9 mouse cellular contexts compared by ENCODE assay signal in genomic region chr10:59978401-59978800, GRCm38 (mm10). TPM values are rescaled to one million over a fixed set of nuclear protein-coding genes. Genes with fewer than 3 reads are reported as not detected.
A peak's percentile ranks its signal among the peaks of the same experiment; 100 is the strongest.
DNase-seq lines count a peak whose midpoint lies in the region; ATAC-seq and TF ChIP-seq lines count a peak whose summit lies in the region.
"Had no signal": no experiment of that assay in that cellular context is flagged by ENCODE, and none has a peak within 500 bp of the region (broad histone marks: within the 10 kb centered on the region; RNA-seq: fewer than 3 reads in every experiment).

No protein-coding gene starts in this region.

- 53% methylated on average over 2 of the region's 2 CpGs for WGBS in lung, embryonic 15.5 days
- WGBS in limb, embryonic 13.5 days = 46% methylated on average over 2 of the region's 2 CpGs
- 22% methylated on average over 2 of the region's 2 CpGs for WGBS in small intestine, adult 2 months

- TF ChIP-seq CTCF in small intestine, adult 2 months (IDR thresholded peaks at IDR 0.05; ENCODE audit: extremely low read depth, insufficient read length, insufficient replicate concordance, low read depth, low read length) = no peak

- no peak for ATAC-seq in lung, embryonic 15.5 days (ENCODE audit: borderline replicate concordance, extremely low read depth, low FRiP score, low TSS enrichment)
- no peak for ATAC-seq in limb, embryonic 13.5 days (ENCODE audit: low FRiP score, low read depth)

- no peaks in the 10 kb centered on the region for H3K9me3 ChIP-seq in lung, embryonic 15.5 days
- no peaks in the 10 kb centered on the region for H3K9me3 ChIP-seq in limb, embryonic 13.5 days

- H3K27me3 ChIP-seq in lung, embryonic 15.5 days = no peaks in the 10 kb centered on the region
- no peaks in the 10 kb centered on the region for H3K27me3 ChIP-seq in limb, embryonic 13.5 days
- no peaks in the 10 kb centered on the region for H3K27me3 ChIP-seq in small intestine, adult 2 months (ENCODE audit: control insufficient read depth, insufficient read depth, low read length)

- peak overlapping the region; percentile 65 for H3K27ac ChIP-seq in lung, embryonic 15.5 days
- H3K27ac ChIP-seq in limb, embryonic 13.5 days = peak overlapping the region; percentile 78
- peak overlapping the region; percentile 89 for H3K27ac ChIP-seq in small intestine, adult 2 months (ENCODE audit: insufficient read depth, low read depth, low read length)
- H3K27ac ChIP-seq: liver, embryonic 14.5 days had no signal

- H3K4me3 ChIP-seq in lung, embryonic 15.5 days = no peak overlapping the region
- H3K4me3 ChIP-seq in limb, embryonic 13.5 days = no peak overlapping the region
- no peak overlapping the region for H3K4me3 ChIP-seq in small intestine, adult 2 months (ENCODE audit: low read depth, low read length)

- no peak for TF ChIP-seq POLR2A in small intestine, adult 2 months (IDR thresholded peaks at IDR 0.05; ENCODE audit: low read depth, low read length)

- no peak overlapping the region for H3K9ac ChIP-seq in lung, embryonic 15.5 days
- peak overlapping the region; percentile 45; the same call in 1 of the 2 replicates for H3K9ac ChIP-seq in limb, embryonic 13.5 days
- H3K9ac ChIP-seq: liver, embryonic 14.5 days had no signal

- DNase-seq in adrenal gland, adult 2 months = peak; percentile 36
- no peak for DNase-seq in adrenal gland, postnatal 25 days
- no peak for DNase-seq in lung, postnatal 4 days
- no peak for DNase-seq in cerebellum, postnatal 25 days
- no peak for DNase-seq in adrenal gland, postnatal 4 days (ENCODE audit: low spot score in 2 of 2)

- peaks cover 49% of the 10 kb centered on the region for H3K4me1 ChIP-seq in lung, embryonic 15.5 days
- peaks cover 38% of the 10 kb centered on the region for H3K4me1 ChIP-seq in limb, embryonic 13.5 days
- H3K4me1 ChIP-seq in small intestine, adult 2 months (ENCODE audit: control insufficient read depth, insufficient read depth, insufficient read length, low read length) = peaks cover 39% of the 10 kb centered on the region

- H3K36me3 ChIP-seq in lung, embryonic 15.5 days = no peaks in the 10 kb centered on the region
- peaks cover 5% of the 10 kb centered on the region; the same call in 1 of the 2 replicates for H3K36me3 ChIP-seq in limb, embryonic 13.5 days
- H3K36me3 ChIP-seq in small intestine, adult 2 months (ENCODE audit: control insufficient read depth, insufficient read depth, low read length) = no peaks in the 10 kb centered on the region

- peak overlapping the region; percentile 17; the same call in 1 of the 2 replicates for H3K4me2 ChIP-seq in lung, embryonic 15.5 days
- H3K4me2 ChIP-seq in limb, embryonic 13.5 days (replicated peaks) = no peak overlapping the region

RNA-seq across cellular contexts. Expression of gene Ascc1, which starts 24.2 kb away (rescaled TPM):
- 10 to 100 TPM; 24.8 to 32.0 TPM for total RNA-seq in adrenal gland, adult 2 months (2021)
- 17.7 and 23.8 TPM in 2 replicates for polyA plus RNA-seq in adrenal gland, adult 2 months (2012; rRNA removed)
- total RNA-seq in adrenal gland, postnatal 25 days (2021) = 28.8 and 33.8 TPM in 2 replicates
- 42.4 and 45.2 TPM in 2 replicates for polyA plus RNA-seq in lung, embryonic 15.5 days (2015; fragmentation: Nextera tagmentation; extraction: Ambion mirVana)
- polyA plus RNA-seq in limb, embryonic 13.5 days (2015; fragmentation: Nextera tagmentation; extraction: Ambion mirVana) = 44.9 and 46.0 TPM in 2 replicates
- polyA plus RNA-seq in small intestine, adult 2 months (2012; rRNA removed) = 5.8 and 14.2 TPM in 2 replicates
- total RNA-seq in adrenal gland, postnatal 4 days (2021) = 10 to 100 TPM; 35.7 to 38.0 TPM

RNA-seq across cellular contexts. Expression of gene Anapc16, which starts 24.5 kb away (rescaled TPM):
- total RNA-seq in adrenal gland, adult 2 months (2021) = 10 to 100 TPM; 60.4 to 66.3 TPM
- polyA plus RNA-seq in adrenal gland, adult 2 months (2012; rRNA removed) = 33.4 and 40.8 TPM in 2 replicates
- 64.1 and 67.8 TPM in 2 replicates for total RNA-seq in adrenal gland, postnatal 25 days (2021)
- polyA plus RNA-seq in lung, embryonic 15.5 days (2015; fragmentation: Nextera tagmentation; extraction: Ambion mirVana) = 109 and 112 TPM in 2 replicates
- polyA plus RNA-seq in limb, embryonic 13.5 days (2015; fragmentation: Nextera tagmentation; extraction: Ambion mirVana) = 128 and 133 TPM in 2 replicates
- polyA plus RNA-seq in small intestine, adult 2 months (2012; rRNA removed) = 33.0 and 51.4 TPM in 2 replicates
- 10 to 100 TPM; 82.2 to 88.4 TPM for total RNA-seq in adrenal gland, postnatal 4 days (2021)

RNA-seq across cellular contexts. Expression of gene Ddit4, which starts 26.8 kb away (rescaled TPM):
- total RNA-seq in adrenal gland, adult 2 months (2021) = 10 to 100 TPM; 53.1 to 56.1 TPM
- polyA plus RNA-seq in adrenal gland, adult 2 months (2012; rRNA removed) = 151 and 157 TPM in 2 replicates
- total RNA-seq in adrenal gland, postnatal 25 days (2021) = 35.7 and 57.7 TPM in 2 replicates
- 43.2 and 49.6 TPM in 2 replicates for polyA plus RNA-seq in lung, embryonic 15.5 days (2015; fragmentation: Nextera tagmentation; extraction: Ambion mirVana)
- 75.9 and 77.0 TPM in 2 replicates for polyA plus RNA-seq in limb, embryonic 13.5 days (2015; fragmentation: Nextera tagmentation; extraction: Ambion mirVana)
- 21.5 and 35.0 TPM in 2 replicates for polyA plus RNA-seq in small intestine, adult 2 months (2012; rRNA removed)
- 10 to 100 TPM; 59.7 to 80.6 TPM for total RNA-seq in adrenal gland, postnatal 4 days (2021)
